Mouse (Mus musculus): ENCODE data around the gene Adcy9. TPM values are rescaled to one million over a fixed set of nuclear protein-coding genes. Genes with fewer than 3 reads are reported as not detected.

Gene Adcy9
- polyA plus RNA-seq, 1 experiment from 2014 or later, result 1.5 TPM

GRCm38 (mm10) chr16:4374780-4375380 is 45.4 kb downstream of the Adcy9 start:
- ATAC-seq (ENCODE audit: insufficient number of reproducible peaks, insufficient read depth, low FRiP score, low TSS enrichment), result no peak
- no peak overlapping the region for H3K27ac ChIP-seq
- H3K4me2 ChIP-seq (replicated peaks), result no peak overlapping the region
- H3K27me3 ChIP-seq, result no peaks in the 10 kb centered on the region
- no peaks in the 10 kb centered on the region for H3K36me3 ChIP-seq
- 63% methylated on average over 7 of the region's 7 CpGs for WGBS
- 0 out of 2 replicates have a peak, but pooled peaks cover 3% of the 10 kb centered on the region for H3K4me1 ChIP-seq
- H3K9ac ChIP-seq, result no peak overlapping the region
- H3K4me3 ChIP-seq, result no peak overlapping the region
- H3K9me3 ChIP-seq, result no peaks in the 10 kb centered on the region

GRCm38 (mm10) chr16:4374270-4374669 is 46.0 kb downstream of the Adcy9 start:
- 68% methylated on average over 5 of the region's 5 CpGs for WGBS

GRCm38 (mm10) chr16:4371039-4371438 is 49.3 kb downstream of the Adcy9 start:
- Histone ChIP-seq H3K4me1 (0 out of 2 replicates have a peak, but pooled peaks cover 3% of the 10 kb centered on the region), H3K27me3 (no peaks in the 10 kb centered on the region), H3K9me3 (no peaks in the 10 kb centered on the region), H3K4me3 (no peak overlapping the region), H3K4me2 (replicated peaks) (no peak overlapping the region), H3K27ac (no peak overlapping the region), H3K36me3 (no peaks in the 10 kb centered on the region), H3K9ac (no peak overlapping the region)
- ATAC-seq (ENCODE audit: insufficient number of reproducible peaks, insufficient read depth, low FRiP score, low TSS enrichment), result no peak
- WGBS, result 84% methylated on average over 2 of the region's 2 CpGs

More at GRCm38 (mm10) chr16:4374270-4374669, 46.0 kb downstream of the Adcy9 start:
- H3K4me2 ChIP-seq (replicated peaks), result no peak overlapping the region
- no peaks in the 10 kb centered on the region for H3K27me3 ChIP-seq
- 0 out of 2 replicates have a peak, but pooled peaks cover 3% of the 10 kb centered on the region for H3K4me1 ChIP-seq
- no peak for ATAC-seq (ENCODE audit: insufficient number of reproducible peaks, insufficient read depth, low FRiP score, low TSS enrichment)
- no peak overlapping the region for H3K27ac ChIP-seq
- H3K4me3 ChIP-seq, result no peak overlapping the region
- no peak overlapping the region for H3K9ac ChIP-seq
- H3K36me3 ChIP-seq, result no peaks in the 10 kb centered on the region
- no peaks in the 10 kb centered on the region for H3K9me3 ChIP-seq

- Histone ChIP-seq H3K27me3 (no peaks in the 10 kb centered on the region), H3K36me3 (no peaks in the 10 kb centered on the region), H3K27ac (no peak overlapping the region), H3K4me1 (0 out of 2 replicates have a peak, but pooled peaks cover 3% of the 10 kb centered on the region), H3K4me3 (no peak overlapping the region), H3K9me3 (no peaks in the 10 kb centered on the region), H3K4me2 (replicated peaks) (no peak overlapping the region), H3K9ac (no peak overlapping the region)
- no peak for ATAC-seq (ENCODE audit: insufficient number of reproducible peaks, insufficient read depth, low FRiP score, low TSS enrichment)
- WGBS, result 71% methylated on average over 10 of the region's 10 CpGs
Observed at GRCm38 (mm10) chr16:4370141-4370541, 50.2 kb downstream of the Adcy9 start.

GRCm38 (mm10) chr16:4367930-4368329 is 52.4 kb downstream of the Adcy9 start:
- no peaks in the 10 kb centered on the region for H3K36me3 ChIP-seq
- no peak overlapping the region for H3K4me3 ChIP-seq
- ATAC-seq (ENCODE audit: insufficient number of reproducible peaks, insufficient read depth, low FRiP score, low TSS enrichment), result no peak
- H3K9ac ChIP-seq, result no peak overlapping the region
- H3K27ac ChIP-seq, result no peak overlapping the region
- 35% methylated on average over 3 of the region's 3 CpGs for WGBS
- 0 out of 2 replicates have a peak, but pooled peaks cover 3% of the 10 kb centered on the region for H3K4me1 ChIP-seq
- H3K9me3 ChIP-seq, result no peaks in the 10 kb centered on the region
- no peak overlapping the region for H3K4me2 ChIP-seq (replicated peaks)
- no peaks in the 10 kb centered on the region for H3K27me3 ChIP-seq

- Histone ChIP-seq H3K27me3 (no peaks in the 10 kb centered on the region), H3K4me2 (replicated peaks) (no peak overlapping the region), H3K27ac (no peak overlapping the region), H3K9me3 (no peaks in the 10 kb centered on the region), H3K9ac (no peak overlapping the region), H3K36me3 (no peaks in the 10 kb centered on the region), H3K4me3 (no peak overlapping the region), H3K4me1 (0 out of 2 replicates have a peak, but pooled peaks cover 3% of the 10 kb centered on the region)
- ATAC-seq (ENCODE audit: insufficient number of reproducible peaks, insufficient read depth, low FRiP score, low TSS enrichment), result no peak
- 74% methylated on average over 1 of the region's 1 CpGs for WGBS
Observed at GRCm38 (mm10) chr16:4367291-4367690, 53.0 kb downstream of the Adcy9 start.

- Histone ChIP-seq H3K27me3 (no peaks in the 10 kb centered on the region), H3K4me1 (0 out of 2 replicates have a peak, but pooled peaks cover 3% of the 10 kb centered on the region), H3K9ac (no peak overlapping the region), H3K9me3 (no peaks in the 10 kb centered on the region), H3K4me2 (replicated peaks) (no peak overlapping the region), H3K4me3 (no peak overlapping the region), H3K27ac (no peak overlapping the region), H3K36me3 (no peaks in the 10 kb centered on the region)
- ATAC-seq (ENCODE audit: insufficient number of reproducible peaks, insufficient read depth, low FRiP score, low TSS enrichment), result no peak
- WGBS, result 91% methylated on average over 3 of the region's 3 CpGs
Observed at GRCm38 (mm10) chr16:4366671-4367070, 53.6 kb downstream of the Adcy9 start.

- no peaks in the 10 kb centered on the region for H3K4me1 ChIP-seq
- no peaks in the 10 kb centered on the region for H3K36me3 ChIP-seq
- H3K27ac ChIP-seq, result no peak overlapping the region
- H3K4me3 ChIP-seq, result no peak overlapping the region
- H3K27me3 ChIP-seq, result no peaks in the 10 kb centered on the region
- no peak for ATAC-seq (ENCODE audit: insufficient number of reproducible peaks, insufficient read depth, low FRiP score, low TSS enrichment)
- no peak overlapping the region for H3K4me2 ChIP-seq (replicated peaks)
- no peaks in the 10 kb centered on the region for H3K9me3 ChIP-seq
- WGBS, result 87% methylated on average over 4 of the region's 4 CpGs
- no peak overlapping the region for H3K9ac ChIP-seq
Observed at GRCm38 (mm10) chr16:4363341-4364116, 56.8 kb downstream of the Adcy9 start.

GRCm38 (mm10) chr16:4355260-4356043 is 64.8 kb downstream of the Adcy9 start:
- Histone ChIP-seq H3K36me3 (no peaks in the 10 kb centered on the region), H3K4me1 (no peaks in the 10 kb centered on the region), H3K4me2 (replicated peaks) (no peak overlapping the region), H3K9me3 (no peaks in the 10 kb centered on the region), H3K9ac (no peak overlapping the region), H3K27me3 (no peaks in the 10 kb centered on the region), H3K27ac (no peak overlapping the region), H3K4me3 (no peak overlapping the region)
- 61% methylated on average over 4 of the region's 4 CpGs for WGBS
- no peak for ATAC-seq (ENCODE audit: insufficient number of reproducible peaks, insufficient read depth, low FRiP score, low TSS enrichment)

GRCm38 (mm10) chr16:4342579-4342978 is 77.7 kb downstream of the Adcy9 start:
- H3K4me1 ChIP-seq, result no peaks in the 10 kb centered on the region
- H3K27me3 ChIP-seq, result no peaks in the 10 kb centered on the region
- no peak overlapping the region for H3K9ac ChIP-seq
- no peak overlapping the region for H3K4me2 ChIP-seq (replicated peaks)
- 90% methylated on average over 7 of the region's 7 CpGs for WGBS
- no peak overlapping the region for H3K27ac ChIP-seq
- H3K9me3 ChIP-seq, result 0 out of 2 replicates have a peak, but pooled peaks cover 3% of the 10 kb centered on the region
- H3K4me3 ChIP-seq, result no peak overlapping the region
- H3K36me3 ChIP-seq, result no peaks in the 10 kb centered on the region
- ATAC-seq (ENCODE audit: insufficient number of reproducible peaks, insufficient read depth, low FRiP score, low TSS enrichment), result no peak

GRCm38 (mm10) chr16:4341316-4342062 is 78.8 kb downstream of the Adcy9 start:
- 85% methylated on average over 14 of the region's 14 CpGs for WGBS
- no peak overlapping the region for H3K4me2 ChIP-seq (replicated peaks)
- no peak overlapping the region for H3K4me3 ChIP-seq
- 0 out of 2 replicates have a peak, but pooled peaks cover 3% of the 10 kb centered on the region for H3K9me3 ChIP-seq
- no peak for ATAC-seq (ENCODE audit: insufficient number of reproducible peaks, insufficient read depth, low FRiP score, low TSS enrichment)
- no peak overlapping the region for H3K27ac ChIP-seq
- no peak overlapping the region for H3K9ac ChIP-seq
- H3K27me3 ChIP-seq, result no peaks in the 10 kb centered on the region
- no peaks in the 10 kb centered on the region for H3K36me3 ChIP-seq
- no peaks in the 10 kb centered on the region for H3K4me1 ChIP-seq

All from embryonic facial prominence, embryonic 12.5 days (tissue).